Mouse (Mus musculus): ENCODE measurements around the gene Pygo2.

Gene Pygo2

GRCm38 (mm10) chr3:89456726-89457665, 27.0 kb downstream of the Pygo2 start:
- DNase-seq (ENCODE audit: low spot score) = peak; percentile 63

GRCm38 (mm10) chr3:89458372-89458964, 28.5 kb downstream of the Pygo2 start:
- no peak for DNase-seq (ENCODE audit: low spot score)

DNA sequence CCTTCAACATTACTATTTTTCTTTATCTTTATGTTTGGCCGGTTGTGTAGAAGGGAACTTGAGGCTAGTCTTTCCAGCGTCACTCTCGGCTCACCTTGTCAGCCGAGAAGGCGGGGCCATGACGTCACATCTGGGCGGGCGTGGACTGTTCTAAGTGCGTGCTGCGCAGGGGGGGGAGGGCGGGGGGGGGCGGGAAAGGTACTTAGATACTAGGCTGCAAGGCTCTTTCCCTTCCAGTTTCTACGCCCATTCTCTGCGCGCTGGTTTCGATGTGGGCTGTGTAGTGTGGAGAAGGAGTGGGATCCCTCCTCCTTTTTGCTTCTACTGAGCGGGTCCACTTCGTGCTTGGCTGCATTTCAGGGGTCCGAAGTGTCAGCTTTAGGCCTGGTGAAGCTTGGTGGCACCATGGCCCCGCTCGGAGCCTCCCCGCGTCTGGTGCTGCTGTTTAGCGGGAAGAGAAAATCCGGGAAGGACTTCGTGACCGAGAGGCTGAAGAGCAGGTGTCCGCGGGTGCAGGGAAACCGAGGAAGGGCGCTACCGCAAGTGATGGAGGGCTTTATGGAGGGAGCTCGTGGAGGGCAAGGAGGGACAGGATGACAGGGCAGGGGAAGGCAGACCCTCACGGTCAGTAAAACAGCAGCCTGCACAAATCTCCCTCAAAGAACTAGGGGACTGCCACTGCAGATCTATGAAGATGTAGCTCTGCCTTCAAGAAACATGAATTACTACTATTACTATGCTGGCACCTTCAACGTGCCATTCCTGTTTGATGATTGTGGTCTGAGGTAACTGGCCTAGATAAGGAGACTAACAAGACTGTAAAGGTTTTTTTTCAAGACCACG, 29.2 kb downstream of the Pygo2 start:
- peak; percentile 83 for DNase-seq (ENCODE audit: low spot score)

DNA sequence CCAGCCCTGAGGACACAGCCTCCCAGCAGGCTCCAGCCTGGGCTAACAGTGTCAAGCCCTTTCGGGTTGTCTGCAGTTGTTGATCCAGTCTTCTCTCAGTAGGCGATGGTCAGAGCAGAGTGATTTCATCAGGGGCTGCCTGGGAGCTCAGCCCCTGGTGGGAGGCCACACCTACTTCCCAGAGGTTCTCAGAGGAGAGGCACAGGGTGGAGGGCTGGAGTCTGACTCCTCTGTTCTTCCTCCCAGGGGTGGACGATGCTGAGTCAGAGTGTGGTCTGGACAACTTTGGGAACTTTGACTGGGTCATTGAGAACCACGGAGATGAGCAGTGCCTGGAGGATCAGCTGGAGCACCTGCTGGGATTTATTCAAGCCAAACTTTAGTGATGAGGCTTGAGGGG, 38.3 kb downstream of the Pygo2 start:
- no peak for DNase-seq (ENCODE audit: low spot score)

GRCm38 (mm10) chr3:89472280-89472679, 42.3 kb downstream of the Pygo2 start:
- no peak for DNase-seq (ENCODE audit: low spot score)

DNA sequence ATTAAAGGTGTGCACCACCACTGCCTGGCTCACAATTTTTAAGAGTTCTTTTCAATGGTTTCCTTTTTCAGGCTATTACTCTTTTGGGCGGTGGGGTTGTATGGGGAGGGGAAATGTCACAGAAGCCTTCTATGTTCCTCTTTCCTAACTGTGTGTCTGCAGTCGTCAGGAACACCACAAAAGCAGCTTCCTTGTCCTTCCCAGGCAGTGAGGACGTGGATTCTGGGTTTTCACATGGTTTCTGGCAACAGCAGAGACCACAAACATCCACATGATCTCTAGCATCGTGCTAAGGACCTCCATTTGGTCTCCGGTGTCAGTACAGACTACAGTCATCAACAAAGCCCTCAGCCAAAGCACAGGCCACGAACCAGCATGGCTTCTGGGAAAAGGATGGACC, 43.8 kb downstream of the Pygo2 start:
- DNase-seq (ENCODE audit: low spot score) = no peak

DNA sequence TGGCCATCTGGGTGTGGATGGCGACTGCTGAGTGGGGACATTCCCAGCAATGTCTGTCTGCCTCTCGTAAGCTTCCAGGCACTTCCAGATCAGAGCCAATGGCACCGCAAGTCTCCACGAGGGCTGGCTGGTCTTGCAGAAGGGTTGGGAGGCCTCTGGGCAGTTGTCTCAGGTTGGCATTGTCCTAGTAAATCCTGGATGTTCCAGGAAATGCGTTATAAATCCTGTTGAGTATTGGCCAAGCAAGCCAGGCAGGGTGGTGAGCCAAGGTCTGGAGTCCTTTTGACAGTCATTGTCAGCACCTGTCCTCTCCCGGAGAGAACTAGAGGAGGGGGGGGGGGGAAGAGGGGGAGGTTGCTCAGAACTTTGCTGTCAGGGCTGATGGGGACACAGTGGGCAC, 49.0 kb downstream of the Pygo2 start:
- DNase-seq (ENCODE audit: low spot score) = no peak

DNA sequence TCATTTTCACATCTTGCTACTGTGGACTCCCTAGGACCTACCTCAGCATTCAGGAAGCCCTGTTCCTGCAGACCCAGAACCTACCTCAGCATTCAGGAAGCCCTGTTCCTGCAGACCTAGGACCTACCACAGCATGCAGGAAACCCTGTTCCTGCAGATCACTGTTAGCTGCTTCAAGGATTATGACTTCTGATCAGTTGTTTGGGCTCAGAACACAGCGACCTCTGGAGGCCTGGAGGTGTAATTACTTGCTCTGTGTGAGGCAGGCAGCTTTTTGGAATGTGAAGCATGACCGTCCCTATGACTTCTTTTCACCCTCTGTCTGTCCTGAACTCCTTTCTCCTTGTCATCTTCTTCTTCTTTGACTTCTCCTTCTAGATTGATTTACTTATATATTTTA, 51.5 kb downstream of the Pygo2 start:
- DNase-seq (ENCODE audit: low spot score) = no peak

DNA sequence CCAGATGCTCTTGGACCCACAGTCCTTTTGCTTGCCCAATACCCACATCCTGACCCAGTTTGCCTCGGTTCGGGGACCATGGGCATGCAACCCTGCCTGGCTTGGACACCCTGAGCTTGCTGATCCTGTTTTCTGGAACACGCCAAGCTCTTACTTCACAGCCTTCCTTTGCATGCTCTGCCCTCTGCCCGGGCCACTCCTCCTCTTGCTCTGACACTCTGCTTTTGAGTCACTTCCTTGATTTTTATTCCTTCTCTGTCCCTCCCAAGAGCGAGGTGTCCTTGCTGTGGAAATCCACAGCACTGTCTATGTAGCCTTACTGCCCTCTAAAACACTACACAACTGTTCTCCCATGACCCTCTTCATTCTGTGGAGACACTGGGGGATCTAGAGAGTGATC, 52.2 kb downstream of the Pygo2 start:
- DNase-seq (ENCODE audit: low spot score) = no peak

All from ovary, postnatal 14 days (tissue).